Mouse (Mus musculus) CH12.LX (cell line): ENCODE results near the gene Ttll5. TPM values are rescaled to one million over a fixed set of nuclear protein-coding genes. Genes with fewer than 3 reads are reported as not detected.

Experiments used
- DNase-seq: peaks from one replicate; pipeline ENCODE4 v3.0.0-alpha.2; 2013; ENCODE audit errors: extremely low read depth
- H3K27ac ChIP-seq: 2 replicates; pipeline ENCODE4 v1.5.1; 2012; ENCODE audit warnings: low read depth, mild to moderate bottlenecking, control low read depth, moderate library complexity; ENCODE audit not compliant: insufficient read depth
- H3K27me3 ChIP-seq: replicated peaks from 2 replicates; pipeline ENCODE3; 2012; ENCODE audit warnings: inconsistent platforms
- H3K36me3 ChIP-seq, 2 experiments: replicated peaks in 1 of 2; 2 replicates each; pipeline versions ENCODE3 to v1.6.1; 2012; ENCODE audit warnings: inconsistent platforms in 1 of 2, low read length in 1 of 2, mild to moderate bottlenecking in 1 of 2, mixed read lengths in 1 of 2, moderate library complexity in 1 of 2; ENCODE audit not compliant: control insufficient read depth in 1 of 2, insufficient read depth in 1 of 2
- H3K4me1 ChIP-seq, 2 experiments: 2 replicates each; pipeline ENCODE4 v1.6.1; 2012; ENCODE audit warnings: inconsistent platforms in 1 of 2, moderate library complexity in 1 of 2; ENCODE audit not compliant: insufficient read depth in 2 of 2, control insufficient read depth in 1 of 2
- H3K4me2 ChIP-seq: 2 replicates; pipeline ENCODE4 v1.6.1; 2012; ENCODE audit warnings: low read depth, mild to moderate bottlenecking, control low read depth; ENCODE audit not compliant: poor library complexity, insufficient read depth, severe bottlenecking
- H3K4me3 ChIP-seq, 3 experiments: fragments of 150-350 bp in 1 of 3; sonication (generic) in 1 of 3; replicated peaks in 1 of 3; 2 replicates each; pipeline versions ENCODE3 to v1.5.1; 2011 to 2012; ENCODE audit warnings: low read depth in 2 of 3, low read length in 2 of 3, mild to moderate bottlenecking in 2 of 3, moderate library complexity in 2 of 3, control low read depth in 1 of 3, improper control_type of control experiment in 1 of 3, inconsistent platforms in 1 of 3, mixed read lengths in 1 of 3; ENCODE audit not compliant: poor library complexity in 1 of 3
- H3K79me2 ChIP-seq: replicated peaks from 2 replicates; pipeline ENCODE4 v1.6.1; 2012; ENCODE audit warnings: mild to moderate bottlenecking, moderate library complexity; ENCODE audit not compliant: control insufficient read depth, poor library complexity, insufficient read depth, severe bottlenecking; ENCODE audit errors: extremely low read depth
- H3K9ac ChIP-seq: 2 replicates; pipeline ENCODE4 v1.6.1; 2012; ENCODE audit warnings: low read depth, mild to moderate bottlenecking, control low read depth, moderate library complexity; ENCODE audit not compliant: insufficient read depth
- H3K9me3 ChIP-seq: replicated peaks from 2 replicates; pipeline ENCODE3; 2012; ENCODE audit warnings: low read length, inconsistent platforms, mixed read lengths
- CTCF ChIP-seq, 2 experiments: IDR thresholded peaks in 1 of 2; conservative IDR thresholded peaks in 1 of 2; 2 replicates each; pipeline ENCODE4 v1.5.1; 2011 to 2012; ENCODE audit warnings: low read depth in 2 of 2, low read length in 2 of 2, improper control_type of control experiment in 1 of 2, inconsistent platforms in 1 of 2, mild to moderate bottlenecking in 1 of 2, moderate library complexity in 1 of 2
- E2F4 ChIP-seq: IDR thresholded peaks from 2 replicates; pipeline ENCODE4 v1.6.1; 2011; ENCODE audit warnings: low read depth, low read length, improper control_type of control experiment; ENCODE audit not compliant: insufficient replicate concordance
- EP300 ChIP-seq: IDR thresholded peaks from 2 replicates; pipeline ENCODE4 v1.6.1; 2011; ENCODE audit warnings: low read length, improper control_type of control experiment
- ETS1 ChIP-seq: conservative IDR thresholded peaks from 2 replicates; pipeline ENCODE4 v1.6.1; 2012; ENCODE audit warnings: low read depth, mild to moderate bottlenecking, inconsistent platforms, low read length, improper control_type of control experiment, moderate library complexity
- GABPA ChIP-seq: IDR thresholded peaks from 2 replicates; pipeline ENCODE4 v1.6.1; 2012; ENCODE audit warnings: low read depth, low read length, improper control_type of control experiment, inconsistent platforms; ENCODE audit not compliant: insufficient replicate concordance
- IRF4 ChIP-seq: IDR thresholded peaks from 2 replicates; pipeline ENCODE4 v1.6.1; 2014; ENCODE audit warnings: low read depth, mild to moderate bottlenecking, inconsistent platforms, low read length, improper control_type of control experiment
- MAFK ChIP-seq: IDR thresholded peaks from 2 replicates; pipeline ENCODE4 v1.6.1; 2011; ENCODE audit warnings: low read length, improper control_type of control experiment; ENCODE audit not compliant: insufficient replicate concordance
- MAX ChIP-seq: IDR thresholded peaks from 2 replicates; pipeline ENCODE4 v1.6.1; 2011; ENCODE audit warnings: low read length, improper control_type of control experiment
- MAZ ChIP-seq: IDR thresholded peaks from 2 replicates; pipeline ENCODE4 v1.6.1; 2012; ENCODE audit warnings: low read depth, mild to moderate bottlenecking, inconsistent platforms, low read length, improper control_type of control experiment, moderate library complexity
- MYC ChIP-seq: IDR thresholded peaks from 2 replicates; pipeline ENCODE4 v1.6.1; 2011; ENCODE audit warnings: low read depth, mild to moderate bottlenecking, improper control_type of control experiment, low read length
- PAX5 ChIP-seq: IDR thresholded peaks from 2 replicates; pipeline ENCODE4 v1.6.1; 2012; ENCODE audit warnings: low read length, inconsistent platforms, mixed read lengths
- POLR2A ChIP-seq: IDR thresholded peaks from 2 replicates; pipeline ENCODE4 v1.6.1; 2011; ENCODE audit warnings: low read depth, mild to moderate bottlenecking, improper control_type of control experiment, low read length
- RAD21 ChIP-seq: IDR thresholded peaks from 2 replicates; pipeline ENCODE4 v1.6.1; 2011; ENCODE audit warnings: low read depth, mild to moderate bottlenecking, low read length, improper control_type of control experiment, moderate library complexity
- RCOR1 ChIP-seq: conservative IDR thresholded peaks from 2 replicates; pipeline ENCODE4 v1.6.1; 2012; ENCODE audit warnings: low read depth, mild to moderate bottlenecking, inconsistent platforms, low read length, improper control_type of control experiment
- SMC3 ChIP-seq: IDR thresholded peaks from 2 replicates; pipeline ENCODE4 v1.6.1; 2011; ENCODE audit warnings: low read depth, low read length, improper control_type of control experiment
- TBP ChIP-seq: conservative IDR thresholded peaks from 2 replicates; pipeline ENCODE4 v1.6.1; 2011; ENCODE audit warnings: low read depth, low read length, improper control_type of control experiment
- TCF12 ChIP-seq: IDR thresholded peaks from 2 replicates; pipeline ENCODE4 v1.6.1; 2014; ENCODE audit warnings: low read depth, mild to moderate bottlenecking, inconsistent platforms, low read length, improper control_type of control experiment
- USF2 ChIP-seq: conservative IDR thresholded peaks from 2 replicates; pipeline ENCODE4 v1.6.1; 2011; ENCODE audit warnings: low read depth, low read length, improper control_type of control experiment
- ZNF384 ChIP-seq: IDR thresholded peaks from 2 replicates; pipeline ENCODE4 v1.6.1; 2012; ENCODE audit warnings: low read depth, low read length, improper control_type of control experiment, inconsistent platforms
- dilution Hi-C: fragments of 300-500 bp; cut with MboI; formaldehyde crosslinking; loops from 2 replicates; pipeline ENCODE4 v1.14.3; 2020; ENCODE audit warnings: low sequenced_read_pairs; ENCODE audit not compliant: extremely low pct_unique_long_range_greater_than_20kb, extremely low pct_ligation_motif_present
- in situ Hi-C: fragments of 300-500 bp; cut with MboI; formaldehyde crosslinking; loops from 3 replicates; pipeline ENCODE4 v1.14.3; 2019; ENCODE audit warnings: low sequenced_read_pairs, low pct_ligation_motif_present, low pct_unique_long_range_greater_than_20kb, mixed read lengths
- polyA plus RNA-seq: library from polyadenylated mRNA; unstranded; fragments of >175 nt; gene quantifications from 2 replicates; pipeline ENCODE4 v1.2.1, GENCODE M21; 2012; ENCODE audit warnings: low read depth; ENCODE audit not compliant: insufficient read length
- total RNA-seq, 2 experiments: library from RNA; depleted of rRNA; stranded (reverse); fragments of 300-350 nt in 1 of 2; fragments of >200 nt in 1 of 2; gene quantifications; 2 replicates each; pipeline ENCODE4 v1.2.3; 2012 to 2014

Gene Ttll5
- total and polyA plus RNA-seq, 3 experiments = 5.7 to 14.0 (median 8.7) TPM

DNA sequence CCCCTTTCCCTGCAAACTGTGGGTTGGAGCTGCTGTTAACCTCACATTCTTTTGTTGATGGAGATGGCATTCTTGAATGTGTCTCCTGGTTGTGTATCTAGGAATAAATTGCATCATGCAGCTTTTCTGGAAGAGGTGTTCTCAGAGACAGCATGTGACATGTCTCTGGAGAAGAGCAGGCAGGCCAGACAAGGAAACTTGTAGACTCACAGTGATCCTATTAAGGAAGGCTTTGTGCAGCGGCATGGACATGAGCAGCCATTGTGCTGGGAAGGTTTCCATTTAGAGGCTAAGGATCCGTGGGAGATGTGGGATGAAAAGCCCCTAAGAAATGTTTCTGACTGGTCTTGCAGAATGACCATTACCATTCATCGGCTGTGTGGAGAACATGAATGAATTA lies 83.4 kb downstream of the Ttll5 start:
- no peaks in the 10 kb centered on the region for H3K79me2 ChIP-seq
- in situ Hi-C loops = no loop called here
- H3K4me1 ChIP-seq = peaks cover 0 to 4% of the 10 kb centered on the region in 2 experiments; a peak in 1 of 4 replicates
- H3K9ac ChIP-seq = no peak overlapping the region
- H3K27ac ChIP-seq = no peak overlapping the region
- H3K9me3 ChIP-seq = no peaks in the 10 kb centered on the region
- no peaks in the 10 kb centered on the region for H3K27me3 ChIP-seq
- H3K36me3 ChIP-seq = peaks cover 5 to 24% of the 10 kb centered on the region in 2 experiments
- no peak for DNase-seq
- no peak overlapping the region for H3K4me2 ChIP-seq
- dilution Hi-C loops = no loop called here
- no peak overlapping the region for H3K4me3 ChIP-seq
- TF ChIP-seq MAZ = no peak
- no peak for TF ChIP-seq POLR2A
- TF ChIP-seq SMC3 = no peak
- TF ChIP-seq E2F4 = no peak
- TF ChIP-seq RAD21 = no peak
- TF ChIP-seq ZNF384 = no peak
- no peak for TF ChIP-seq USF2
- no peak for TF ChIP-seq GABPA
- no peak for TF ChIP-seq MAX
- TF ChIP-seq CTCF (conservative IDR thresholded peaks at IDR 0.05 in 1 of 2, IDR thresholded peaks at IDR 0.05 in 1 of 2; ENCODE audit: low read depth in 2 of 2, low read length in 2 of 2) = no peak
- no peak for TF ChIP-seq PAX5
- TF ChIP-seq IRF4 = no peak
- TF ChIP-seq MYC = no peak
- no peak for TF ChIP-seq EP300
- TF ChIP-seq ETS1 = no peak
- no peak for TF ChIP-seq TBP
- TF ChIP-seq RCOR1 = no peak
- TF ChIP-seq TCF12 = no peak

DNA sequence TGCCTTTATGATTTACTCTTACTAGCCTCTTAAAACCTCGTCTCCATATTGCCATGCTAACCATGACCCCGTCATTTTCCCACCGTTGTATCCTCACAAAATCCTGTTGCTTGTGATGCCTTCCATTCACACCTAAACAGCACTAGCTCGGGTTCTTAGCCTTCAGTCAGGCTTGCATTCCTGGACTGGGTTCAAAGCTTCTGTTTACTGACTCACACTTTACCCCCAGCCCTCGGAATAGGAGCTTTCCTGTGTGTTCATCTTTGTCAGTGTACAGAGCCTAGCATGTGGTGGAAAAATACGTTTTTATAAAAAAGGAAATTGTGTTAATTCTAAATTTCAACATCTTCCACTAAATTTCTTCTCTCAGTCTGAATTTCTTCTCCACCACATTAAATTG lies 86.4 kb downstream of the Ttll5 start:
- DNase-seq = no peak
- in situ Hi-C loops (no loop called here), dilution Hi-C loops (no loop called here)
- Histone ChIP-seq H3K4me1 (no peaks in the 10 kb centered on the region), H3K27ac (no peak overlapping the region), H3K79me2 (no peaks in the 10 kb centered on the region), H3K9me3 (no peaks in the 10 kb centered on the region), H3K4me2 (no peak overlapping the region), H3K9ac (no peak overlapping the region), H3K4me3 (no peak overlapping the region), H3K36me3 (peaks cover 5 to 31% of the 10 kb centered on the region in 2 experiments), H3K27me3 (no peaks in the 10 kb centered on the region)
- no peak for TF ChIP-seq GABPA
- TF ChIP-seq MAFK = no peak
